Mouse (Mus musculus): ENCODE results near the gene Olfr473. TPM values are rescaled to one million over a fixed set of nuclear protein-coding genes. Genes with fewer than 3 reads are reported as not detected.
"Not testable (repeated sequence)": the region's sequence is repeated elsewhere in the genome, so short reads cannot be mapped to it uniquely, and the experiment has no call there.

The Olfr473 gene
- total RNA-seq (2021) = not detected
- long read RNA-seq, experiment 1 = 0 reads
- long read RNA-seq, experiment 2 = 0 reads

GRCm38 (mm10) chr7:107930146-107930545 is at the start of gene Olfr473:
Olfr473 (plus strand) TSS chr7:107930446.
- no peak for DNase-seq

GRCm38 (mm10) chr7:107897602-107898001 is 32.6 kb upstream of the Olfr473 start, which contains the start of gene Olfr472:
Olfr472 (plus strand) TSS chr7:107897902.
- no peak for DNase-seq

- DNase-seq = not testable (repeated sequence)
Measured at GRCm38 (mm10) chr7:107952539-107952938, 22.3 kb downstream of the Olfr473 start.

- DNase-seq = no peak
Measured at GRCm38 (mm10) chr7:107954343-107954742, 24.1 kb downstream of the Olfr473 start, which contains the start of gene Olfr474. Olfr474 (plus strand) TSS chr7:107954643.

GRCm38 (mm10) chr7:107964503-107964902 is 34.3 kb downstream of the Olfr473 start, which contains the start of gene Olfr476:
Olfr476 (plus strand) TSS chr7:107964803.
- no peak for DNase-seq

Other genes with a start within 250 kb of the Olfr473 start
- gene Cyb5r2, start 172.4 kb upstream of the Olfr473 start, total RNA-seq (2021) = under 1 TPM in 1 of 2 experiments, not detected in 1; 0.23 TPM
- not detected for gene Ovch2, start 129.2 kb upstream of the Olfr473 start, total RNA-seq (2021)
- gene Olfr467, start 118.2 kb upstream of the Olfr473 start, total RNA-seq (2021) = not detected
- not detected for gene Olfr469, start 104.9 kb upstream of the Olfr473 start, total RNA-seq (2021)
- gene Olfr470, start 83.0 kb upstream of the Olfr473 start, total RNA-seq (2021) = not detected
- gene Olfr472, start 32.5 kb upstream of the Olfr473 start, total RNA-seq (2021) = not detected
- gene Olfr474, start 24.2 kb downstream of the Olfr473 start, total RNA-seq (2021) = not detected
- not detected for gene Olfr476, start 34.4 kb downstream of the Olfr473 start, total RNA-seq (2021)
- gene Olfr477, start 56.2 kb downstream of the Olfr473 start, total RNA-seq (2021) = not detected
- not detected for gene Olfr478, start 103.5 kb downstream of the Olfr473 start, total RNA-seq (2021)
- gene Olfr479, start 120.2 kb downstream of the Olfr473 start, total RNA-seq (2021) = not detected
- gene Olfr480, start 136.9 kb downstream of the Olfr473 start, total RNA-seq (2021) = not detected
- gene Olfr481, start 149.4 kb downstream of the Olfr473 start, total RNA-seq (2021) = not detected
- gene Olfr482, start 167.1 kb downstream of the Olfr473 start, total RNA-seq (2021) = under 1 TPM; 0.46 to 0.61 TPM
- gene Olfr483, start 170.4 kb downstream of the Olfr473 start, total RNA-seq (2021) = not detected
- not detected for gene Olfr484, start 197.0 kb downstream of the Olfr473 start, total RNA-seq (2021)
- gene Olfr485, start 229.4 kb downstream of the Olfr473 start, total RNA-seq (2021) = not detected
- gene Olfr486, start 242.3 kb downstream of the Olfr473 start, total RNA-seq (2021) = not detected

All from gastrocnemius, postnatal 25 days (tissue).